Mouse (Mus musculus): Measurements from ENCODE around the gene Arhgap28. TPM values are rescaled to one million over a fixed set of nuclear protein-coding genes. Genes with fewer than 3 reads are reported as not detected.

Arhgap28 gene
- total RNA-seq (2021): under 1 TPM; 0.45 to 0.99 TPM
- long read RNA-seq, experiment 1, partial matches to known transcripts: 0 of 1 reads
- long read RNA-seq, experiment 1, other reads (novel, unspliced or antisense): 1 of 1 reads
- long read RNA-seq, experiment 2, full-length matches to known transcripts: 2 of 2 reads
- long read RNA-seq, experiment 2, partial matches to known transcripts: 0 of 2 reads
- long read RNA-seq, experiment 2, other reads (novel, unspliced or antisense): 0 of 2 reads

- DNase-seq (ENCODE audit: low spot score in 2 of 2): peak; percentile 10 to 40
These were observed at the start of gene Arhgap28 for GRCm38 (mm10) chr17:68003741-68004560. Arhgap28 (minus strand) TSS chr17:68004120.

- DNase-seq (ENCODE audit: low spot score in 2 of 2): no peak
These were observed 42.4 kb upstream of the Arhgap28 start for GRCm38 (mm10) chr17:68046341-68046675.

GRCm38 (mm10) chr17:68045655-68046340, 41.9 kb upstream of the Arhgap28 start:
- DNase-seq (ENCODE audit: low spot score in 2 of 2): no peak

- DNase-seq (ENCODE audit: low spot score in 2 of 2): no peak
These were observed 38.5 kb upstream of the Arhgap28 start for GRCm38 (mm10) chr17:68042377-68042776.

- DNase-seq (ENCODE audit: low spot score in 2 of 2): no peak
These were observed 33.1 kb upstream of the Arhgap28 start for GRCm38 (mm10) chr17:68037011-68037410.

GRCm38 (mm10) chr17:68029495-68029894, 25.6 kb upstream of the Arhgap28 start:
- DNase-seq (ENCODE audit: low spot score in 2 of 2): no peak

- DNase-seq (ENCODE audit: low spot score in 2 of 2): no peak
These were observed 24.6 kb upstream of the Arhgap28 start for GRCm38 (mm10) chr17:68028519-68028918.

- DNase-seq (ENCODE audit: low spot score in 2 of 2): no peak
These were observed 20.4 kb upstream of the Arhgap28 start for GRCm38 (mm10) chr17:68024327-68024726.

GRCm38 (mm10) chr17:68019466-68020065, 15.6 kb upstream of the Arhgap28 start:
- no peak for DNase-seq (ENCODE audit: low spot score in 2 of 2)

- no peak for DNase-seq (ENCODE audit: low spot score in 2 of 2)
These were observed 13.2 kb upstream of the Arhgap28 start for GRCm38 (mm10) chr17:68017095-68017494.

GRCm38 (mm10) chr17:68011606-68012005, 7.7 kb upstream of the Arhgap28 start:
- DNase-seq (ENCODE audit: low spot score in 2 of 2): no peak

- DNase-seq (ENCODE audit: low spot score in 2 of 2): no peak
These were observed 6.1 kb upstream of the Arhgap28 start for GRCm38 (mm10) chr17:68010041-68010440.

- DNase-seq (ENCODE audit: low spot score in 2 of 2): no peak
These were observed 836 bp upstream of the Arhgap28 start for GRCm38 (mm10) chr17:68004581-68005330.

- no peak for DNase-seq (ENCODE audit: low spot score in 2 of 2)
These were observed 1.0 kb downstream of the Arhgap28 start for GRCm38 (mm10) chr17:68002608-68003595.

GRCm38 (mm10) chr17:67999801-68000200, 4.1 kb downstream of the Arhgap28 start:
- DNase-seq (ENCODE audit: low spot score in 2 of 2): no peak

GRCm38 (mm10) chr17:67996769-67997155, 7.2 kb downstream of the Arhgap28 start:
- no peak for DNase-seq (ENCODE audit: low spot score in 2 of 2)

- no peak for DNase-seq (ENCODE audit: low spot score in 2 of 2)
These were observed 7.7 kb downstream of the Arhgap28 start for GRCm38 (mm10) chr17:67996097-67996768.

- no peak for DNase-seq (ENCODE audit: low spot score in 2 of 2)
These were observed 8.6 kb downstream of the Arhgap28 start for GRCm38 (mm10) chr17:67995277-67995819.

- DNase-seq (ENCODE audit: low spot score in 2 of 2): no peak
These were observed 9.1 kb downstream of the Arhgap28 start for GRCm38 (mm10) chr17:67994861-67995260.

All from layer of hippocampus, postnatal 14 days (tissue).